Mouse (Mus musculus) hindbrain, embryonic 12.5 days (tissue): ENCODE measurements at regions not wholly inside any gene's neighbourhood (a gene's known extent, or its start where the extent isn't known, plus 50 kb on each side); places are given as distances from the start of the nearest gene placed in this dataset.

Source experiments
- ATAC-seq: fragments of 200-750 bp; cut with Nextera tagmentation; 2 replicates; pipeline ENCODE4 v1.8.0; 2017; ENCODE audit warnings: moderate TSS enrichment; ENCODE audit not compliant: low FRiP score
- H3K27ac ChIP-seq: fragments of 300-500 bp; sonication (generic); 2 replicates; pipeline ENCODE4 v1.5.1; 2016; ENCODE audit warnings: mild to moderate bottlenecking
- H3K27me3 ChIP-seq: fragments of 300-500 bp; sonication (generic); 2 replicates; pipeline ENCODE4 v1.6.1; 2016; ENCODE audit warnings: mild to moderate bottlenecking
- H3K36me3 ChIP-seq: fragments of 300-500 bp; sonication (generic); 2 replicates; pipeline ENCODE4 v1.6.1; 2016; ENCODE audit warnings: mild to moderate bottlenecking
- H3K4me1 ChIP-seq: fragments of 300-500 bp; sonication (generic); 2 replicates; pipeline ENCODE4 v1.6.1; 2016
- H3K4me2 ChIP-seq: fragments of 300-500 bp; sonication (generic); replicated peaks from 2 replicates; pipeline ENCODE4 v1.6.1; 2016; ENCODE audit warnings: mild to moderate bottlenecking
- H3K4me3 ChIP-seq: fragments of 300-500 bp; sonication (generic); 2 replicates; pipeline ENCODE4 v1.5.1; 2016; ENCODE audit warnings: mild to moderate bottlenecking
- H3K9ac ChIP-seq: fragments of 300-500 bp; sonication (generic); 2 replicates; pipeline ENCODE4 v1.6.1; 2016; ENCODE audit warnings: mild to moderate bottlenecking, moderate library complexity
- H3K9me3 ChIP-seq: fragments of 300-500 bp; sonication (generic); replicated peaks from 2 replicates; pipeline ENCODE4 v1.6.1; 2016; ENCODE audit warnings: mild to moderate bottlenecking
- WGBS: fragments of 180-500 bp; shearing (Covaris S2); methylation state at CpG from one replicate; pipeline ENCODE4 v1.1.7; 2016; 5-methylcytosine and 5-hydroxymethylcytosine counted together

DNA sequence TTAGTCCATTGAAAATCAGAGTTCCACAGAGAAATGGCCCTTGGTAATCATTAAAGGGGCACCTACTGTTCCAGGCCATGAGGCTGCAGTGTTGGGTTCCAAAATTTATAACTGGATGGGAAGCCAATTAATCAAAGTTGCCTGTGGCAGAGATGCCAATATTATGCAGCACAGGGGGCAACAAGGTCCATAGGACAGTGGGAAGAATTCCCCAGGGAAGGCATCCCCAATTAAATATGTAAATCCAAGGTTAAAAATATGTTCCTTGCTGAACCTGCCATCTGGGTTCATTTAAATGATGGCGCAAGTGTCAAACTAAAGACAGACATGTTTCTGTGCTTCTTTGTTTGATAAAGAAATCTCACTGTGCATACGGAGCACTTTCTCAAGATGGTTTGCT, 273.1 kb upstream of the Sema6d start:
- ATAC-seq, result peak; percentile 72
- H3K9me3 ChIP-seq, result no peaks in the 10 kb centered on the region
- no peak overlapping the region for H3K9ac ChIP-seq
- H3K4me3 ChIP-seq, result no peak overlapping the region
- no peaks in the 10 kb centered on the region for H3K27me3 ChIP-seq
- no peak overlapping the region for H3K27ac ChIP-seq
- WGBS, result 59% methylated on average over 2 of the region's 2 CpGs
- H3K4me1 ChIP-seq, result peaks cover 9% of the 10 kb centered on the region
- H3K36me3 ChIP-seq, result no peaks in the 10 kb centered on the region
- no peak overlapping the region for H3K4me2 ChIP-seq

DNA sequence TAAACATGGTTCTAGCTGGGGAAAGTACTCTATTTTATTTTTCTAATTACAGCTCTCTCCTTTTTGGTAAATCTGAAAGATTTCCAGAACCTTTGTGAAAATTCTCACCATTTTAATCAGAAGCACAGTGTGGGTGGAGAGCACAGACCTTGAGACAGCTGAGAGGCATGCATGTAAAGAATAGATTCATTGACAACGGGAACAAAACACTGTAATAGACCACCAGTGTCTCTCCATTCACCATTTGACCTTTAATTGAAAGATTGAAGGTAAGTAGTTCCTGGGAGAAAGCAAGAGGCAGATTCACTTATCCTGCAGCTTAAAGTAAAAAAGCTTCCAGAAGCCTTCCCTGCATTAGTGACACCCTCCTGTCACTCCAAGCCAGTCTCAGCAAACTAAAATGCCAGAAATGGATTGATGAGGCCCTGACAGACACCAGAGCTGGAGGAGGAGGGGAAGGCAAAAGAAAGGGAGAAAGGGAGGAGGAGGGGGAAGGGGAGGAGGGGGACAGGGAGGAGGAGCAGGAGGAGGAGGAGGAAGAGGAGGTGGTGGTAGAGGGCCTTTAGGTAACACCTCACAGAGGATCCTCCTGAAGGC, 256.1 kb upstream of the Sema6d start:
- Histone ChIP-seq H3K27me3 (no peaks in the 10 kb centered on the region), H3K9ac (no peak overlapping the region), H3K27ac (no peak overlapping the region), H3K9me3 (no peaks in the 10 kb centered on the region), H3K4me3 (no peak overlapping the region), H3K36me3 (no peaks in the 10 kb centered on the region), H3K4me2 (no peak overlapping the region), H3K4me1 (peaks cover 4% of the 10 kb centered on the region)
- ATAC-seq, result no peak
- WGBS, result 45% methylated on average over 1 of the region's 1 CpGs
